Mouse (Mus musculus) right cerebral cortex, postnatal 25 days (tissue): ENCODE results near the gene Ddr2.
"Not testable (repeated sequence)": the region's sequence is repeated elsewhere in the genome, so short reads cannot be mapped to it uniquely, and the experiment has no call there.

Experiments
- DNase-seq: peaks from one replicate; pipeline ENCODE4 v3.0.0; 2022

The Ddr2 gene

GRCm38 (mm10) chr1:170110516-170111332 is at the start of gene Ddr2:
TSS of gene Ddr2 (minus strand) at chr1:170110762.
- no peak for DNase-seq

- DNase-seq, result no peak
Observed at GRCm38 (mm10) chr1:170159707-170160106, 49.1 kb upstream of the Ddr2 start.

- no peak for DNase-seq
Observed at GRCm38 (mm10) chr1:170155761-170156160, 45.2 kb upstream of the Ddr2 start.

- no peak for DNase-seq
Observed at GRCm38 (mm10) chr1:170155298-170155697, 44.7 kb upstream of the Ddr2 start.

GRCm38 (mm10) chr1:170153986-170154385 is 43.4 kb upstream of the Ddr2 start:
- DNase-seq, result no peak

- no peak for DNase-seq
Observed at GRCm38 (mm10) chr1:170152552-170152951, 42.0 kb upstream of the Ddr2 start.

- DNase-seq, result no peak
Observed at GRCm38 (mm10) chr1:170150870-170151269, 40.3 kb upstream of the Ddr2 start.

- DNase-seq, result no peak
Observed at GRCm38 (mm10) chr1:170149756-170150155, 39.2 kb upstream of the Ddr2 start.

- no peak for DNase-seq
Observed at GRCm38 (mm10) chr1:170148536-170148935, 38.0 kb upstream of the Ddr2 start.

GRCm38 (mm10) chr1:170147651-170148448 is 37.3 kb upstream of the Ddr2 start:
- no peak for DNase-seq

- DNase-seq, result no peak
Observed at GRCm38 (mm10) chr1:170145606-170146005, 35.0 kb upstream of the Ddr2 start.

- DNase-seq, result no peak
Observed at GRCm38 (mm10) chr1:170142256-170142871, 31.8 kb upstream of the Ddr2 start.

GRCm38 (mm10) chr1:170141626-170142025 is 31.1 kb upstream of the Ddr2 start:
- no peak for DNase-seq

- DNase-seq, result peak; percentile 59
Observed at GRCm38 (mm10) chr1:170136351-170137009, 25.9 kb upstream of the Ddr2 start.

- no peak for DNase-seq
Observed at GRCm38 (mm10) chr1:170134264-170134663, 23.7 kb upstream of the Ddr2 start.

- no peak for DNase-seq
Observed at GRCm38 (mm10) chr1:170130962-170131361, 20.4 kb upstream of the Ddr2 start.

GRCm38 (mm10) chr1:170124644-170125043 is 14.1 kb upstream of the Ddr2 start:
- no peak for DNase-seq

- DNase-seq, result no peak
Observed at GRCm38 (mm10) chr1:170113616-170114015, 3.1 kb upstream of the Ddr2 start.

- no peak for DNase-seq
Observed at GRCm38 (mm10) chr1:170112261-170112660, 1.7 kb upstream of the Ddr2 start.

- no peak for DNase-seq
Observed at GRCm38 (mm10) chr1:170111651-170112226, 1.2 kb upstream of the Ddr2 start.

- DNase-seq, result peak; percentile 4
Observed at GRCm38 (mm10) chr1:170109776-170110515, 616 bp downstream of the Ddr2 start.

- DNase-seq, result not testable (repeated sequence)
Observed at GRCm38 (mm10) chr1:170102814-170103213, 7.7 kb downstream of the Ddr2 start.
